Mouse (Mus musculus): ENCODE data around the gene Pdzd2. TPM values are rescaled to one million over a fixed set of nuclear protein-coding genes. Genes with fewer than 3 reads are reported as not detected.

Pdzd2 gene
- polyA plus RNA-seq, 1 experiment from 2014 or later, result 4.7 TPM

DNA sequence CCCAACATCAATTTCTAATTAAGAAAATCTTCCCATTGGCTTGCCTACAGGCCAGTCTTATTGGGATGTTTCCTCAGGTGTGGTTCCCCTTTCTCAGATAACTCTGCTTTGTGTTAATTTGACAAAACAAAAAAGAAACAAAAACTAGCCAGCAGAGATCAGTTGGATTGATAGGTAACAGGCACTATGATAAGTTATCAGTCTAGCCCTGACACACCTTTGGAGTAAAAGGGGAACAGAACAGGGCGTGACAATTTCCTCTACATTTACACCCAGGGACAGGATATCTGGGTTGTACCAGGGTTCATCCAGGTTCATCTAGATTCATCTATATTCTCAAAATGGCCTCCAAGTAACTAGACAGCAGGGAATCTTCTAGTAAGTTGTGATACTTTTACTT is 18.0 kb upstream of the Pdzd2 start:
- Histone ChIP-seq H3K27ac (no peak overlapping the region), H3K36me3 (replicated peaks) (no peaks in the 10 kb centered on the region), H3K27me3 (ENCODE audit: poor library complexity, severe bottlenecking) (no peaks in the 10 kb centered on the region), H3K9me3 (no peaks in the 10 kb centered on the region), H3K4me3 (no peak overlapping the region), H3K4me1 (peaks cover 9% of the 10 kb centered on the region)
- DNase-seq (ENCODE audit: extremely low spot score, low spot score), result no peak
- 87% methylated on average over 1 of the region's 1 CpGs for WGBS

DNA sequence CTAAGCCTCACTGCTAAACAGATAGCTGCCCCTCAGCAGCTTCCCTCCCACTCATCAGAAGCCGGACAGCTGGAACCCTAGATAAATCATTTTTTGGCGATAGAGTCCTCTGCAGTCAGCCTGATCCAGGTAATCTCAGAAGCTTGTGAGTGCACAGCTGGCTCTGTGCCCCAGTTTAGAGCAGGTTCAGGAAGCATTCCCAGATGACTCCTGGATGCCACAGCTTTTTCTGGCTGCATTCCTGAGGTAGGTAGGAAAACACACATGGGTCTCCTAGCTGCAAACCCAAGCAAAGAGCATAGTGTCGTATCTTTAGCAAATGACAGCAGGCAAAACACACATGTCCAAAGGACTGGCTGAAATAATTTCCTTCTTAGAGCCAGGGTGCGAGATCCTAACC is 13.5 kb upstream of the Pdzd2 start:
- H3K27me3 ChIP-seq (ENCODE audit: poor library complexity, severe bottlenecking), result no peaks in the 10 kb centered on the region
- H3K4me3 ChIP-seq, result no peak overlapping the region
- H3K27ac ChIP-seq, result no peak overlapping the region
- no peaks in the 10 kb centered on the region for H3K36me3 ChIP-seq (replicated peaks)
- 92% methylated on average over 4 of the region's 4 CpGs for WGBS
- no peaks in the 10 kb centered on the region for H3K9me3 ChIP-seq
- no peaks in the 10 kb centered on the region for H3K4me1 ChIP-seq
- DNase-seq (ENCODE audit: extremely low spot score, low spot score), result no peak

DNA sequence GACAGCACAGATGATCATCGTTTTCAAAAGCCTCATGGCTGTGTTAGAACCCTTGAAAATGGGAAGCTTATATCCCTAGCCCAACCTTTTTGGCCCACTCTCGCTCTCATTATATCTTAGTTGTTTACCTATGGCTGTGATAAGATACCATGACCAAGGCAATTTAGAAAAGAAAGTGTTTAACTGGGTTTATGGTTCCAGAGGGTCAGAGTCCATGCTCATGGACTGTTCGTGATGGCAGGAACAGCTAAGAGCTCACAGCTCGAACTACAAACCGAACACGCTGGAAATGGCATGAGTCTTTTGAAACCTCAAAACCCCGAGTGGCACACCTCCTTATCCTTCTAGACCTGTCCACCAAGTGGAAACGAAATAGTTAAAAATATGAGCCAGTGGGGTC is 11.2 kb upstream of the Pdzd2 start:
- Histone ChIP-seq H3K27ac (no peak overlapping the region), H3K9me3 (peaks cover 5% of the 10 kb centered on the region; the same call in 1 of the 2 replicates), H3K36me3 (replicated peaks) (no peaks in the 10 kb centered on the region), H3K27me3 (ENCODE audit: poor library complexity, severe bottlenecking) (no peaks in the 10 kb centered on the region), H3K4me3 (no peak overlapping the region), H3K4me1 (no peaks in the 10 kb centered on the region)
- DNase-seq (ENCODE audit: extremely low spot score, low spot score), result no peak
- WGBS, result 92% methylated on average over 8 of the region's 8 CpGs

GRCm38 (mm10) chr15:12749549-12750301 is 10.0 kb upstream of the Pdzd2 start:
- H3K27ac ChIP-seq, result no peak overlapping the region
- H3K4me1 ChIP-seq, result no peaks in the 10 kb centered on the region
- peaks cover 5% of the 10 kb centered on the region; the same call in 1 of the 2 replicates for H3K9me3 ChIP-seq
- H3K4me3 ChIP-seq, result no peak overlapping the region
- no peak for DNase-seq (ENCODE audit: extremely low spot score, low spot score)
- 89% methylated on average over 11 of the region's 11 CpGs for WGBS
- no peaks in the 10 kb centered on the region for H3K36me3 ChIP-seq (replicated peaks)
- no peaks in the 10 kb centered on the region for H3K27me3 ChIP-seq (ENCODE audit: poor library complexity, severe bottlenecking)

DNA sequence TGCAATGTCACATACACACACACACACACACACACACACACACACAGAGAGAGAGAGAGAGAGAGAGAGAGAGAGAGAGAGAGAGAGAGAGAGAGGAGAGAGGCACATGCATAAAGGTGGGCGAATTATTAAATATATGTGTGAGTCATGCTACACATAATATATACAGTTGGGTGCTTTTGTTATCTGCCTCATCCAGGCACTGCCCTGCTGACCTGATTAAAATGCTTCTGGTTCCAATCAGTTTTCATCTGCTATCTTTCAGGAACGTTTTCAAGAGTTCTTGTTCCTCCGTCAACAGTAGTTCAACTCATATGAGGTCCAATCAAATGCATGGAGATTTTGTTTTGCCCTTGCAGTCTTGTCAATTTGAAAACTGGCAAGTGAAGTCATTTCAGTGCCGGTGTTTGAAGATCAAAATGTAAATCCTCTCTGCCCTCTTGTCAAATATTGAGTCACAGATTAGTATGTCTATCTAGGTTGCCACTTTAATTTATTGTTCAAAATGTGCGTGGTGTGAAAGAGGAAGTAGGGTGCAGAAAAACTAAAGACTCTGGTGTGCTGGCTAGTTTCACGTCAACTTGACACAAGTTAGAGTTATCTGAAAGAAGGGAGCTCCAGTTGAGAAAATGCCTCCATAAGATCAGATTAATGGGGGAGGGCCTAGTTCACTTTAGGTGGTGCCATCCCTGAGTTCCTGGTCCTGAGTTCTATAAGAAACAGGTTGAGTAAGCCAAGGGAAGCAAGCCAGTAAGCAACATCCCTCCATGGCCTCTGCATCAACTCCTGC is 2.6 kb upstream of the Pdzd2 start:
- DNase-seq (ENCODE audit: extremely low spot score, low spot score), result no peak
- Histone ChIP-seq H3K27ac (no peak overlapping the region), H3K36me3 (replicated peaks) (no peaks in the 10 kb centered on the region), H3K9me3 (peaks cover 5% of the 10 kb centered on the region; the same call in 1 of the 2 replicates), H3K4me3 (no peak overlapping the region), H3K27me3 (ENCODE audit: poor library complexity, severe bottlenecking) (peaks cover 40% of the 10 kb centered on the region), H3K4me1 (peaks cover 32% of the 10 kb centered on the region)
- WGBS, result 88% methylated on average over 6 of the region's 6 CpGs

GRCm38 (mm10) chr15:12738301-12739093 is 1.2 kb downstream of the Pdzd2 start:
- Histone ChIP-seq H3K4me1 (peaks cover 42% of the 10 kb centered on the region), H3K27me3 (ENCODE audit: poor library complexity, severe bottlenecking) (peaks cover 51% of the 10 kb centered on the region), H3K27ac (no peak overlapping the region), H3K36me3 (replicated peaks) (no peaks in the 10 kb centered on the region), H3K4me3 (peak overlapping the region; percentile 74), H3K9me3 (no peaks in the 10 kb centered on the region)
- WGBS, result 36% methylated on average over 10 of the region's 10 CpGs
- DNase-seq (ENCODE audit: extremely low spot score, low spot score), result no peak

DNA sequence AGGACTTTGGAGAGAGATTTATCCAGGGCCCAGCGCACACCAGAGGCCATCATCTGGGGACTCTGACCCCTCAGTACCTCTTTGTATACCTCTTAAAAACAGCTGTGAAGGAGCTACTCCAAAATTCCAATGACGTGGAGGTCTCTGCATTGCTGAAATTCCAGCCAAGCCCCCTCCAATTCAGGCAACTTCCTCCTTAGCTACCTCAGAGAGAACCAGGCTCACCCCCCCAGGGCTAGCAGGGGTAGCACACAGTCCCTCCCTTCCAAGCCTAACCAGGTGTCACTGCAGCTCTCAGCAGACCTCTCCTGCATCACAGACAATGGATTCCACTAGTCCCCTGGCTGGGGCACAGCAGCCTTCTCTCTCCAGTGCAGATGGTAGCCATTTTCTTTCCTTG is 4.5 kb downstream of the Pdzd2 start:
- H3K27me3 ChIP-seq (ENCODE audit: poor library complexity, severe bottlenecking), result peaks cover 35% of the 10 kb centered on the region
- H3K36me3 ChIP-seq (replicated peaks), result no peaks in the 10 kb centered on the region
- DNase-seq (ENCODE audit: extremely low spot score, low spot score), result no peak
- H3K27ac ChIP-seq, result no peak overlapping the region
- H3K9me3 ChIP-seq, result no peaks in the 10 kb centered on the region
- H3K4me3 ChIP-seq, result no peak overlapping the region
- peaks cover 30% of the 10 kb centered on the region for H3K4me1 ChIP-seq
- 39% methylated on average over 2 of the region's 2 CpGs for WGBS

DNA sequence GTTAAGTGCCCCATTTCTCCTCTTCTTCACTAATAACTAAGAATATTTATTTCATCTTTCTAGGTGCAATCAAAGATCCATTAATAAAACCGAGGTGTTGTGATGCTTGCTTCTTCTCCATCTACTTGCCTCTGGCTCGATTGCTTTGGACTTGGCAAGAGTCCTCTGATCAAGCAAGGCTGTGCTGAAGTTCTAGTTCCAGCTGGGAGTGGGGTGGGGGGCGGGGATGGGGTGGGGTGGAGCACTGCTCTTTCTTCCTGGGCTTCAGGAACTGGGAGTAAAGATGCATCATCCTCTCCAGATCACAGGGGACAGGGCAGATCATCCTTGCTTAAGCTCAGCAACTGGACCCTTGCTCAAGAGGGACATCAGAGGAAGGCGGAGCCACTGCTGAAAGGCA is 5.5 kb downstream of the Pdzd2 start:
- Histone ChIP-seq H3K36me3 (replicated peaks) (no peaks in the 10 kb centered on the region), H3K4me1 (peaks cover 20% of the 10 kb centered on the region), H3K4me3 (no peak overlapping the region), H3K27me3 (ENCODE audit: poor library complexity, severe bottlenecking) (peaks cover 30% of the 10 kb centered on the region), H3K9me3 (no peaks in the 10 kb centered on the region), H3K27ac (no peak overlapping the region)
- 82% methylated on average over 4 of the region's 4 CpGs for WGBS
- no peak for DNase-seq (ENCODE audit: extremely low spot score, low spot score)

DNA sequence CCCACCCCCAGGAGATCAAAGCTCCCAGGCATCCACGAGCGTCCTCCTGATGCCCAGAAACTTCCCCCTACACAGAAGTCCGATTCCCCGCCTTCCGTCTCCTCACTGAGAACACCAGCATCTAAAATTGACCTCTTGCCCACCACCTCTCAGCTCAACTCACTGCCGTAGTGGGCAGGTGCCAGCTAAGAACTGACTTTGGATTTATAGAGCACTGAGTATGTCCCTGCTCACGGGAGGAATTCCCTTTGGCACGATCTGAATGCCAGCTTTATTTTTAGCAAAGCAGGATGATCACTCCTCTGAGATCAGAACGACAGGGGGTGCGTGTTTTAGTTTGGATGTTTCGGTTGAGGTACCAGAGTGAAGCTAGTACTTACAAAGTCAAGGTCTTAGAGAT is 7.1 kb downstream of the Pdzd2 start:
- H3K4me3 ChIP-seq, result no peak overlapping the region
- no peak overlapping the region for H3K27ac ChIP-seq
- no peak for DNase-seq (ENCODE audit: extremely low spot score, low spot score)
- 84% methylated on average over 11 of the region's 11 CpGs for WGBS
- peaks cover 13% of the 10 kb centered on the region for H3K4me1 ChIP-seq
- peaks cover 14% of the 10 kb centered on the region for H3K27me3 ChIP-seq (ENCODE audit: poor library complexity, severe bottlenecking)
- no peaks in the 10 kb centered on the region for H3K9me3 ChIP-seq
- H3K36me3 ChIP-seq (replicated peaks), result no peaks in the 10 kb centered on the region

DNA sequence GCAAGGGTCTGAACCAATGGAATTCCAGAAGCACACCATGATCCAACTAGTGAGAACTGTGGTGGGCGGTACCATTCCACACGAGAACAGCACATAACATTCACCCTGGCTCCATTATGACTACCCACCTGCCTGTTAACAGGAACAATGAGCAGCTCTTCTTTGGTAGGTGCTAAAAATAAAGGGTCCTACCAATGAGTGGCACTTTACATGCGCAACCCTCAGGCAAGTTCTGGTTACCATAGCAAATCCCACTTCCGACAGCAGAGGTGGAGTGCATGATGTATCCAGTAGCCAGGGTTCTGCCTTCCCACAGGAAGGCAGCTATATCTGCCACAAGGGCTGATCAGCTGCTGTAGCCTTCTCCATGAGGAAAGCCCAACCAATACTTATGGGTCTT is 11.3 kb downstream of the Pdzd2 start:
- no peak overlapping the region for H3K4me3 ChIP-seq
- H3K4me1 ChIP-seq, result no peaks in the 10 kb centered on the region
- H3K27me3 ChIP-seq (ENCODE audit: poor library complexity, severe bottlenecking), result no peaks in the 10 kb centered on the region
- H3K9me3 ChIP-seq, result no peaks in the 10 kb centered on the region
- H3K36me3 ChIP-seq (replicated peaks), result no peaks in the 10 kb centered on the region
- H3K27ac ChIP-seq, result no peak overlapping the region
- 89% methylated on average over 4 of the region's 4 CpGs for WGBS
- no peak for DNase-seq (ENCODE audit: extremely low spot score, low spot score)

- Histone ChIP-seq H3K27ac (no peak overlapping the region), H3K36me3 (replicated peaks) (no peaks in the 10 kb centered on the region), H3K9me3 (no peaks in the 10 kb centered on the region), H3K27me3 (ENCODE audit: poor library complexity, severe bottlenecking) (no peaks in the 10 kb centered on the region), H3K4me1 (no peaks in the 10 kb centered on the region), H3K4me3 (no peak overlapping the region)
- 77% methylated on average over 5 of the region's 5 CpGs for WGBS
- DNase-seq (ENCODE audit: extremely low spot score, low spot score), result no peak
These were observed 14.5 kb downstream of the Pdzd2 start for GRCm38 (mm10) chr15:12725256-12725655.

DNA sequence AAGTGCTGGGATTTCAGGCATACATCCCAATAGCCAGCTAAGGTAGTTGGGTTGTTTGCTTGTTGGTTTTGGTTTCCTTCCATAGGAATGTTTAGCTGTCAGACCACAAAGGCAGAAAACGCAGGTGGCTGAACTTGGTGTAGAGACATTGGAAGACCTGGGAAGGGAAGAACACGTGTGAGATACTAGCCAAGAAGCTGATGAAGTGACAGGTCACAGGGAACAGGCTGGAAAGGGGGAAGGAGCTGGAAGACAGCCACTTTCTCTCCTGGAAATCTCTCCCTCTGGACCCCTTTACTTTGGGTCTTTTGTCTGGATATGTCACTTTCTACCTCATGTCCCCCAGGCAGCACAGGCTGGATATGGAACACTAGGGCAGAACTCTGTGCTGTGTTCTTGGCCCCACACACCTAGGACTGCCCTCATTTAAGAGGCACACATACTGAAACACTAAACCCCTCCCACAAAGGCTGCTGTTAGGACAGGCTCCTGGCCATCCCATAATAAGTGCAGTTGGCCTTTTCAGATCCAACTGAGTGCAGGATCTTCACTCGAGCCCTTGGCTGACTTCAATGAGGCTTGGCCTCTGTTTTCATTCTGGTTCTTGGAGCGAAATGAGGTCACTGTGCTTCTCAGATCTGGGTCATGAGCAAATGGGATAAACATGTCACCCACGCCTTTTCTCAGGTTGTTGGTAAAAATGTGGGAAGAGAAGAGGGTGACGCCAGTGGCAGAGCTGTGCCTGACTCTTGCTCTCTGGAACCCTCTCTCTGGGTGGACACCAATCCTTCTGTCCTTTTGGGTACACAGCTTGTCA is 17.8 kb downstream of the Pdzd2 start:
- Histone ChIP-seq H3K27me3 (ENCODE audit: poor library complexity, severe bottlenecking) (no peaks in the 10 kb centered on the region), H3K4me1 (no peaks in the 10 kb centered on the region), H3K27ac (no peak overlapping the region), H3K4me3 (no peak overlapping the region), H3K9me3 (no peaks in the 10 kb centered on the region), H3K36me3 (replicated peaks) (no peaks in the 10 kb centered on the region)
- no peak for DNase-seq (ENCODE audit: extremely low spot score, low spot score)
- WGBS, result 80% methylated on average over 6 of the region's 6 CpGs

Data from forebrain, embryonic 10.5 days (tissue).